Mouse (Mus musculus) T-helper 17 cell (primary cell): ENCODE data around the gene Bsg.

Experiments
- in situ Hi-C, 2 experiments: fragments of 300-600 bp; cut with MboI, MseI; formaldehyde crosslinking; loops; 1 replicate in 1 of 2; 2 replicates in 1 of 2; pipeline ENCODE4 v1.15.1; 2025; ENCODE audit warnings: high pct_unique_total_duplicates in 2 of 2

Bsg gene

DNA sequence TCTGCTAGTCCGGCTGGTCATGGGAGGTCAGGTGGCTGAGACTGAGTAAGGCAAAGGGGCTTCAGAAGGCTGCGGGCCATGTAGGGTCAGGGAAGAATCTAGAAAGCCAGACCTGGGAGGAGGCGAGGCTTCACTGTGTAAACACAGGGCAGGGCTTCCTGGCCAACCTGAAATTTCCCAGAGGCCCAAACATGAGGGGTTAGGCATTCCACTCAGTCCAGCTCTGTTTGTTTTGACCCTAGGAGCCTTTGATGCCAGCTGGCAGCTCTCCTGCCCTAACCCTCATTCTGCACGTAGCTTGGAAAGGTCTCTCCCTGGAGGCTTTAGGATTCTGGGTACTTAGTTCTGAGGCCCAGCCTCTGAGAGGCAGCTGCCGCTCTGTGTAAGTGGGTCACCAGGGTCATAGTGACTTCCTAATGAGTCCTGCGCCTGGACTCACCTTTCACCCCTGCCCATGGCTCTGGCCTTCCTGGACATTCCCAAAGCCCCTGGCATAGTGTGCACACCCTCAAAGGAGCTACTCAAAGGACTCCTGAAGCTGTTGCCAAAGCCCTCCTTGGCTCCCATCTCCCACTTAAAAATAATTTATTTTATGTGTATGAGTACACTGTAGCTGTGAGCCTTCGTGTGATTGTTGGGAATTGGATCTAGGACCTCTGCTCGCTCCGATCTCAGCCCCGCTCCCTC, 2.7 kb upstream of the Bsg start:
- in situ Hi-C loops: loop anchor here in 1 of 2 experiments (25.0 kb wide), 1 partner anchor 1714 kb away; the partner anchor contains the start of gene 1810043G02Rik

DNA sequence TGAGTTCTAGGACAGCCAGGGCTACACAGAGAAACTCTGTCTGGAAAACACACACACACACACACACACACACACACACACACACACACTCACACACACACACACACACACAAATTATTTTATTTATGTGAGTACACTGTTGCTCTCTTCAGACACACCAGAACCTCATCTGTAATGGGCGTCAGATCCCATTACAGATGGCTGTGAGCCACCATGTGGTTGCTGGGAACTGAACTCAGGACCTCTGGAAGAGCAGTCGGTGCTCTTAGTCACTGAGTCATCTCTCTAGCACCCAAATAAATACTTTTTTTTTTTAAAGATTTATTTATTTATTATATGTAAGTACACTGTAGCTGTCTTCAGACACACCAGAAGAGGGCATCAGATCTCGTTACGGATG, 1.3 kb upstream of the Bsg start:
- in situ Hi-C loops: loop anchor here in 1 of 2 experiments (25.0 kb wide), 1 partner anchor 1716 kb away; the partner anchor contains the start of gene 1810043G02Rik

DNA sequence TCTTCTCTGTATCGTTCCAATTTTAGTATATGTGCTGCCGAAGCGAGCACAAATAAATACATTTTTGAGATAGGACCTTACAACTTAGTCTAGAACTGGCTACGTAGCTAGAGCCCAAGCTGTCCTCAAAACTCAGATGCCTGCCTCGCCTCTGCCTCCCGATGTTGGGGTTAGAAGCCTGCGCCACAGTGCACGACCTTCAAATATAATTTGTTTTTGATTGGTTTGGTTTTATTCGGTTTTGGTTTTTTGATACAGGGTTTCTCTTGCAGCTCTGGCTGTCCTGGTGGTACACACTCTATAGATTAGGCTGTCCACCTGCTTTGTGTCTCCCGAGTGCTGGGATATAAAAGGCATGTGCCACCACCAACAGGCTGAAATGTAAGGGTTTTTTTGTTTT, 750 bp upstream of the Bsg start:
- in situ Hi-C loops: loop anchor here in 1 of 2 experiments (25.0 kb wide), 1 partner anchor 1716 kb away; the partner anchor contains the start of gene 1810043G02Rik

DNA sequence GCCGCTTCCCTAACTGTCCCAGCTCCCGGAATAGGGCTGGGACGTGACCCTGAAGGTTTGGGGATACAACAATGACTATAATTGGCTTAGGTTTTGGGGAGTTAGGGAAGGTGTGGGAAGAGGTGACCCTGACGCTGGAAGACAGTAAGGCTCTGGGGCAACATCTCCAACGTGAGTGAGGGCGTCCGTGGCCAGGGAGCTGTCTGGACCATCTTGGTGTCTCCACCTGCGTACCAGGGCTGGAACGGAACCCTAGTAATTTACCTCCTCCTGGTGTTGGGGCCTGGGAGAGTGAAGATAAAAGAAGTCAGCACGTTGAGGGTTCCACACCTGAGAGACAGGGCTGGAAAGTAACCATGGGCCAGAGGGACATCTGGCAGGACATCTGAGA, 674 bp downstream of the Bsg start:
- in situ Hi-C loops: loop anchor here in 1 of 2 experiments (25.0 kb wide), 1 partner anchor 1718 kb away; the partner anchor contains the start of gene 1810043G02Rik

DNA sequence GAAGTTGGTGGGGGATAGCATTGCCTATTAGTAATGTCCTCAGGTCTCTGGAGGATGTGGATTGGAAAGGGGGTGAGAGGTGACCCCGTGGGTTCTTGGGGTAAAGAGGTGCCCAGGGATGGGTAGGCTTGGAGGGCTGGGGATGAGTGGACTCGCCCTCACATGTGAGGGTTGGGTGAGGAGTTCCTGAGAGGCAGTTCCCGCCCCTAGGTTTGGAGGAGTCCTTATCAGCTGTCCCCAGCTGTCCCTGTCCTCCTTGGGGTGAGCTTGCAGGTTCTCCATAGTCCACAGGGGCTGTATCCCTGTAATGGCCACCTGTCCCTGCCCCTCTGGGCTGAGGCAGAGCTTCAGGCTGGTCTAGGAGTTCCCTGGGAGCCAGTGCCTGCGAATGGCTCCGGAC, 1.7 kb downstream of the Bsg start:
- in situ Hi-C loops: loop anchor here in 1 of 2 experiments (25.0 kb wide), 1 partner anchor 1719 kb away; the partner anchor contains the start of gene 1810043G02Rik

DNA sequence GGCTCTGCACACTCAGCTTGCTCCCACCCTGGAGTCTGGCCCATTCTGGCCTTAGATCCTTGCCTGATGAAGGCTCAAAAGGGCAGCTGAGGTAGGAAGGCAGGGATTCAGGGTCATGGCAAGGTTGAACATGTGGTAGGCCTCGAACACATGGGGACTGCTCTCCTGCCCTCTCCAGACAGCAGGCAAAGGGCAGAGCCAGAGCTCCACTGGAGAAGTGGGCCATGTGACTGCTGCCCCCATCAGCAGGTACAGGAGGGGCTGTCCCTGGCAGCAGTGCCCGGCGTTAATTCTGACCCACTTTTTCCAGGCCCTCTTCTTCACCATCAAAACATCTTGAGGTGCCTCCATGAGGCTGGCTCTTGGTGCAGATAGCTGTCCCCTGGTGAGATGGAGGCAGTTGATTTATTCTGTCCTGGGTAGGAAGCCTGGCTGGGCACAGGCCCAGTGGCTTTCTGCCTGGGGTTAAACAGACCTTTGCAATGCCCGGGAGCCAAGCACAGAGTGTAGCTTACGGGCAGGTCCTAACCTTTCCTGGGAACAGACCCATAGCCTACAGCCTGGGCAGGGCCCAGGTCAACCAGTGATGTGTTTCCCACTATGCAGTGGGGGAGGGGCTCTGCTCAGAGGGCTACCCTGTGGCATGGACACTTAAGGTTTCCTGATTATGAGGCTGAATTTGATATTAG, 2.3 kb downstream of the Bsg start:
- in situ Hi-C loops: loop anchor here in 1 of 2 experiments (25.0 kb wide), 1 partner anchor 1719 kb away; the partner anchor contains the start of gene 1810043G02Rik

DNA sequence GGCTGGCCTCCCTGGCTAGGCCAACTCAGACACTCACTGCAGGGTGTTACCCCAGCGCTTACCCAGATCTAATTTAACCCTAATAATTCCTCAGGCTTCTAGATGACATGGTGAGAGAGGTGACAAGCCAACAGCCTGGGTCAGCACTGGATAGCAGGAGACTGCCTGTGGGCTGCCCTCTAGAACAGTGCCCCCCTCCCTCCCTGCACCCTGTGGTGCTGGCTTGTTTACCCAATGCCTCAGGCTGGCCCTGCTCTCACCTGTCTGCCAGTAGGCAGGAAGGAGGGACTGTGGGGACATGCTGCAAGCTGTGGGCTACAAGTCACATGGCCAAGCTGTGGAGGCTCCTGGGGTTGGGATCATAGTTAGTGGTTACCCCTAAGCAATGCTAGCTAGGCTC, 2.9 kb downstream of the Bsg start:
- in situ Hi-C loops: loop anchor here in 1 of 2 experiments (25.0 kb wide), 1 partner anchor 1720 kb away; the partner anchor contains the start of gene 1810043G02Rik

DNA sequence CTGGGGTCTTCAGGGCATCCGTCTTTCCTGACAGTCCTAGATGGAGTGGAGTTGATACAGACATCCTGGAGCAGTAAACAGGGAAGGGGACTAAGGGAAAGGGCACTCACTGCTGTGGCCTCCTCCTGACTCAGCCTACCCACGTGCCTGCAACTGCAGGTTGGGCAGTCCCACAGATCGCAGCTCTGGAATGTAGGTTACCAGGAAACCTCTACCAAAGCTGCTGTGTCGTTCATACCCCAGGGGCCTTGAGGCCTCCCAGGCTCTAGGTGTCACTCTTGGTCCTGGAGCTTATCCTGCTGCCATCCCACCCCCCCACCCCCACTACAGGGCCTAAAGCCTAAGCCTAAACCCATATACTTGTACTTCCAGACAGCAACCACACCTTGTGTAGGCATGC, 3.5 kb downstream of the Bsg start:
- in situ Hi-C loops: loop anchor here in 1 of 2 experiments (25.0 kb wide), 1 partner anchor 1720 kb away; the partner anchor contains the start of gene 1810043G02Rik

DNA sequence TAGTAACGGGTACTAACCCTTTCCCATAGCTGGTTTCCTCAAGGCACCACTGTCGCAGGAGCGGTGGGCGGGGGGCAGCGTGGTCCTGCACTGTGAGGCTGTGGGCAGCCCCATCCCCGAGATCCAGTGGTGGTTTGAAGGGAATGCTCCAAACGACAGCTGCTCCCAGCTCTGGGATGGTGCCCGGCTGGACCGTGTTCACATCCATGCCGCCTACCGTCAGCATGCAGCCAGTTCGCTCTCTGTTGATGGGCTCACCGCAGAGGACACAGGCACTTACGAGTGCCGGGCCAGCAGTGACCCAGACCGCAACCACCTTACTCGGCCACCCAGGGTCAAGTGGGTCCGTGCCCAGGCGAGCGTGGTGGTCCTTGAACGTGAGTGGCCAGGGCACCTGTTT, 4.4 kb downstream of the Bsg start:
- in situ Hi-C loops: loop anchor here in 1 of 2 experiments (25.0 kb wide), 1 partner anchor 1721 kb away; the partner anchor contains the start of gene 1810043G02Rik

DNA sequence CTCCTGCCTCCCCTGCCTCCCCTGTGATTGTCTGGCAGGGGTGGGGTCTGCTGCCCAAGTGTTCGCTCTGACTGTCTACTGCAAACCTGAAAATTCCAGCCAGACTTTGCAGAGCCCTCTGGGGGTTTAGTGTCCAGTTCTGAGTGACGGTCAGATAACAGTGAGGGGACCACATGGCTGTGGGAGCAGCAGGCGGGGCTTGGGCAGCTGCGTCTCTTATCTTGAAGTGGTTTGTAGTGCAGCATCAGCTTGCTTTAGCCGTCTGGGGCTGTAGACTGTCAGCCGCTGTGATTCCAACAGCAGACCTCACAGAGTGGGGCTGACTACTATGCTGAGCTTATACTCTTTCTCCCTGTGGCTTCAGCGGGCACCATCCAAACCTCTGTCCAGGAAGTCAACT, 5.0 kb downstream of the Bsg start:
- in situ Hi-C loops: loop anchor here in 1 of 2 experiments (25.0 kb wide), 1 partner anchor 1722 kb away; the partner anchor contains the start of gene 1810043G02Rik

DNA sequence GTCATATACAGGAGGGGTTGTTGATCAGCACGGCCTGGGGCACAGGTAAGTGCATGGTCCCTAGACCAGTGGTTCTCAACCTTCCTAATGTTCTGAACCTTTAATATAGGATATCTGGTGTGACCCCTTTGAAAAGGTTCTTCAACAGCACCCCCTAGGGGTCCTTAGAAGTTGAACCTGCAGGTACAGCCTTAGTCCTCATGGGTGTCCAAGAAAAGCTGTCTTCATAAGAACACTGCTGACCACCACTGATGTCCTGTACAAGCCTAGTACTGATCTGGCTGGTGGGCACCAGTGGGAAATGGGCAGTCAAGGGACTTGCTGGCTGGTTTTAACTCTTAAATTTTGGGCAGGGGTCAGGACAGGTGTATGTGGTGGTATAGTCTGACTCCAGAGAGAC, 7.7 kb downstream of the Bsg start:
- in situ Hi-C loops: loop anchor here in 1 of 2 experiments (25.0 kb wide), 1 partner anchor 1725 kb away; the partner anchor contains the start of gene 1810043G02Rik

DNA sequence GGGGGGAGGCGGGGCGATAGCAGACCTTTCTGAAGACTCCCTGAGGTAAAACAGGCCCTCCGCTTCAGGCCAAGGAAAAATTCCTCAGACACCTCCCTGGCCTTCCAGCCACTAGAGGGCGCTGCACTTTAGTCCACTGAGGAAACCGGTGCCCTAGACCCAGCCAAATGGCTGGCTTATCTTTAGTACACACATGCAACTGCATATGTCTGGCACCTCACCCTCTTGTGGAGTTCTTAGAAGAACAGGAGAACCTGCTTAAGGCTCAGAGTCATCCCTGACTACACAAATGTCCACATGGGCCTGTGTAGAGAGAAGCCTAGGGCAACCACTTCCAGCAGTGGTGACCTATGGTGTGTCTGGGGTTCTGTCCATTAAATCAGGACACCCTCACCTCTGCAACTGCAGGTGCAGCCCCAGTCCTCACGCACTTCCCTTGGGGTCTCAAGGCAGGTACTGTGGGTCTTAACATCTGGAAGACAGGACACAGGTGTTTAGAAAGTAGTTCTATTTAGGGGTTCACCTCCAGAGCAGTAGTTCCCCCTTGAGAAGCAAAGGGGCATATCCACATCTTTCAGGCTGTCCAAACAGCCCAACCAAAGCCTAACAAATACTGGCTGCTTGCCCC, 8.3 kb downstream of the Bsg start:
- in situ Hi-C loops: loop anchor here in 1 of 2 experiments (25.0 kb wide), 1 partner anchor 1725 kb away; the partner anchor contains the start of gene 1810043G02Rik

DNA sequence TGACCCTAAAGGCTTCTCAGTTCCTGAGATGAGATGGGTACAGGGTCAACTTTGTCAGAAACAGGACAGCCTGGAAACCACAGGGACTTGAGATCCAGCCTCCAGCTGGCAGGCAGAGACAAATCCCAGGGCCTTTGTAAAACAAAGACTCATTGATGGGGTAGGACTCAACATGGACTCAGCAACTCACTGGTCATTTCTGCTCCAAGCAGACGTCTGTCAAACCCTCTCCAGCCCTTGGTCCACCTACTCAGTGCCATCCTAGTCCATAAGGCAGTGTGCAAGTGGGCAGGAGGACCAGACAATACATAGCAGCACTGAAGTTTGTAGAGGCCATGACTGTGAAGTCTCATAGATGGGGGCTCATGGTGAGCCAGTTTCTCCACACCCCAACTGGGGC, 8.9 kb downstream of the Bsg start:
- in situ Hi-C loops: loop anchor here in 1 of 2 experiments (25.0 kb wide), 1 partner anchor 1726 kb away; the partner anchor contains the start of gene 1810043G02Rik

DNA sequence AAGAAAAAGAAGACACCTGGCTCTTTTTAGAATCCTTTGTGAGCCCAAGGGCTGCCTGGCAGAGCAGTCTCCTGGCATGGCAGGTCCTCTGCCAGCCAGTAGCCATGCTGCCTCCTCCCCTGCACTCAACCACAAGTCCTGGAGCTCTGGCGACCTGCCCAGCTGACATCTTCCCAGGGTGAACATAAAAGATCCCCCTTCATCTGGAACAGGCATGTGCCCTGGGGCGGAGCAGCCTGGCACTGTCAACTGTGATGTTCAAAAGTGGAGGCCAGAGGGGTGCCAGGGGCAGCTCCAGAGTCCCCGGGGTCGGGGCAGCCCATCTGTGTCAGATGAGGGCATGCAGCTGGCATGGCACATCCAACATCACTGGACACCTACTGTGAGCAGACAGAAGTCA, 10.7 kb downstream of the Bsg start:
- in situ Hi-C loops: loop anchor here in 1 of 2 experiments (25.0 kb wide), 1 partner anchor 1728 kb away; the partner anchor contains the start of gene 1810043G02Rik

DNA sequence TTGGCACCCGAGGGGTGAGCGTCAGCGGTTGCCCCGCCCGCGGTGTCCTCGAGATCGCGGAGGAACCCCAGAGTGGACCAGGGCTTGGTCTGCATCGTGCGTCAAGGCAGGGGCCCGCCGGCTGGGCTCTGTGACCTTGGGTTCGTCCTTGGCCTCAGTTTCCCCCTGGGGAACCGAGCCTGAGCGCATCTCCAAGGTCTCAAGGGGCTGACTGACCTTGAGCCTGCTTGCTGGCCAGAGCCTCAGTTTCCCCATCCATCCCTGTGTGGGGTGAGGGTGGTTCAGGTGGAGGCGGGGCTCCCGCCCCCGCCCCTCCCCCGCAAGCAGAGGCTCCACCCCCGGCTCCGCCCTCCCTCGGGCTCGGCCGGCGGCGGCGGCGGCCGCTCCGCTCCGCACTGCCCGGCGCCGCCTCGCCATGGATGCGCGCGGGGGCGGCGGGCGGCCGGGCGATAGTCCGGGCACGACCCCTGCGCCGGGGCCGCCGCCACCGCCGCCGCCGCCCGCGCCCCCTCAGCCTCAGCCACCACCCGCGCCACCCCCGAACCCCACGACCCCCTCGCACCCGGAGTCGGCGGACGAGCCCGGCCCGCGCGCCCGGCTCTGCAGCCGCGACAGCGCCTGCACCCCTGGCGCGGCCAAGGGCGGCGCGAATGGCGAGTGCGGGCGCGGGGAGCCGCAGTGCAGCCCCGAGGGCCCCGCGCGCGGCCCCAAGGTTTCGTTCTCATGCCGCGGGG, 12.1 kb downstream of the Bsg start, which contains the start of gene Hcn2:
Gene Hcn2, plus strand, starts transcription at position 381 of the 734 bp plus-strand sequence.
- in situ Hi-C loops: loop anchor here in 1 of 2 experiments (25.0 kb wide), 1 partner anchor 1729 kb away; the partner anchor contains the start of gene 1810043G02Rik

DNA sequence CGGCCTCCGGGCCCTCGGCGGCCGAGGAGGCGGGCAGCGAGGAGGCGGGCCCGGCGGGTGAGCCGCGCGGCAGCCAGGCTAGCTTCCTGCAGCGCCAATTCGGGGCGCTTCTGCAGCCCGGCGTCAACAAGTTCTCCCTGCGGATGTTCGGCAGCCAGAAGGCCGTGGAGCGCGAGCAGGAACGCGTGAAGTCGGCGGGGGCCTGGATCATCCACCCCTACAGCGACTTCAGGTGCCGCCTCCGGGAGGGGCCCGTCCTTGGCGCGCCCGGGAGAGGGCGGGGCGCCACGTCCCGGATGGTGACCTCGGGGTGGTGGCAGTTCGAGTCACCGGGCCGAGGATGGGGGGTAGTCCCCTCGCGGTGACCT, 12.7 kb downstream of the Bsg start:
- in situ Hi-C loops: loop anchor here in 1 of 2 experiments (25.0 kb wide), 1 partner anchor 1730 kb away; the partner anchor contains the start of gene 1810043G02Rik

DNA sequence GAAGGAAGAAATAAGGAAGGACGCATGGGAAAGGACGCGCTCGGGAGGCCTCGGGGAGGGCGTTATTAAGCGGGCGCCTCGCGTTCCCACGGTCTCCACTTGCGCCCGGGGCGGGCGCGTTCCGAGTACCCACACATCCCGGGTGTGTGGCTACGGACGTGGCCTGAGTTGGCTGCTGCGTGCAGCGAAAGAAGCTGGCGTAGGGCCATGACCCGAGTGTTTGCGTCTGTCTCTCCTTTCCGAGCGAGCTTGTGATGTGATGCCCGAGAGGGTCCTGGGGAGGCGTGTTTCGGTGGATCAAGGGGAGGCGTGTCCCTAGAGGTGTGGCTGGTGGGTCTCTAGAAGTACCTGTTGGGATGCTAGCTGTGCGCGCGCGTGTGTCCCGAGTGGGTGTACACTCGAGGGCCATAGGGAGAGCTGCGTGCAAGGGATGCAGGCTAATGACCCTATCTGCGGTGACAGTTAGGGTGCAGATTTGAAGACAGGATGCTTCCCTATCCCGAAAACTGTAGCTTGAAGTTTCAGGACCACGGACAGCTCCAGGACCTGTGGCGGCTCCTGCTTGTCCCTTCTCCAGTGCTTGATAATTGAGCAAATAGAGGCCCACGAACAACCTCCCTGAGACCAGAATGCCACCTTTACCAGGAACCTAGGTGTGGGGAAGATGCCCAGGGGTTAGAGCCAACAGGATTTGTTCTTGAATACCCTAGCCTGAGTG, 13.5 kb downstream of the Bsg start:
- in situ Hi-C loops: loop anchor here in 1 of 2 experiments (25.0 kb wide), 1 partner anchor 1730 kb away; the partner anchor contains the start of gene 1810043G02Rik

DNA sequence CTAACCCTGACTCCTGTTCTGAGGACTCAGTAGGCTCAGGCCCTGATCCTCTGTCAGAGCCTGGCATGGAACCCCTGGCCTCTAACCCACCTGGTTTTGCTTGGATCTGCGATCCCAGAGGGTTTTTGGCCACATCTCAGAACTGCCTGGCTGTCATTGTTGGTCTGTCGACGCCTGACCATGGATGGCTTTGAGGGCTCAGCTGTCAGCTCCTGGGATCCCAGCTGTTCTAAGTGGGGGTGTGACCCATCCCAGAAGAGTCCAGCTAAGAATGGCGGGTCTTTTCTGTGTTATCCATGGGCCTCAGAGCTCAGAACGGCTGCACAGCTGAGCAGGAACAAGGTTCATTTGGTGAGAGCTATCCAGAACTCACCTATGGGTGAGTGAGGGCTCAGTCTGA, 16.8 kb downstream of the Bsg start:
- in situ Hi-C loops: loop anchor here in 1 of 2 experiments (25.0 kb wide), 1 partner anchor 1734 kb away; the partner anchor contains the start of gene 1810043G02Rik

DNA sequence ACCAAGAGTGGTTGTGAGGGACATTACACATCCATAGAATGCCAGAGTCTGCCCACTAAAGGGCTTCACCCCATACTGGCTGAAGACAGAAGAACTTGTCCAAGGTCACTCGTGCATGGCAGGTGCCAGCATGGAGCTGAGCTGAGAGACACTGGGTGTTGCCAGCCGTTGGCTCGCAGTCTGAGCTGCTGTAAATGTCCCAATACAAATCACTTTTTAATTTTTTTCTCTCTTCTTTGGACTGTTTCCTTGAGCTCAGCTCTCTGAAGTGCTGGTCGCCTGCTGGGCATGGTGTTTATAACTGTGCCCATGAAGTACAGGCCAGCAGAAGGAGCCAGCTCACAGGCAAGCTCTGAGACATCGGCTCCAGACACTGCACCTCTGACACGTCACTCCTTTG, 18.8 kb downstream of the Bsg start:
- in situ Hi-C loops: loop anchor here in 1 of 2 experiments (25.0 kb wide), 1 partner anchor 1736 kb away; the partner anchor contains the start of gene 1810043G02Rik
